Mouse (Mus musculus) kidney, adult 2 months (tissue): ENCODE data around the gene Abtb2.

Experiments
- CTCF ChIP-seq: fragments of 200-500 bp; conservative IDR thresholded peaks from 2 replicates; pipeline ENCODE4 v1.5.1; 2011; ENCODE audit warnings: low read depth, mild to moderate bottlenecking, control low read depth, low read length, moderate library complexity, mixed read lengths; ENCODE audit not compliant: insufficient read depth, insufficient read length
- POLR2A ChIP-seq: fragments of 200-500 bp; IDR thresholded peaks from one replicate; pipeline ENCODE4 v1.6.1; 2011; ENCODE audit warnings: low read depth, low read length, control low read depth

- TF ChIP-seq CTCF (no peak), POLR2A (no peak)
Measured at GRCm38 (mm10) chr2:103761993-103762392, 195.9 kb downstream of the Abtb2 start.
